Mouse (Mus musculus) right cerebral cortex, postnatal 4 days (tissue): ENCODE data around the gene Rasgrf2.

Experiments
- DNase-seq: peaks from one replicate; pipeline ENCODE4 v3.0.0-alpha.2; 2022

The Rasgrf2 gene

DNA sequence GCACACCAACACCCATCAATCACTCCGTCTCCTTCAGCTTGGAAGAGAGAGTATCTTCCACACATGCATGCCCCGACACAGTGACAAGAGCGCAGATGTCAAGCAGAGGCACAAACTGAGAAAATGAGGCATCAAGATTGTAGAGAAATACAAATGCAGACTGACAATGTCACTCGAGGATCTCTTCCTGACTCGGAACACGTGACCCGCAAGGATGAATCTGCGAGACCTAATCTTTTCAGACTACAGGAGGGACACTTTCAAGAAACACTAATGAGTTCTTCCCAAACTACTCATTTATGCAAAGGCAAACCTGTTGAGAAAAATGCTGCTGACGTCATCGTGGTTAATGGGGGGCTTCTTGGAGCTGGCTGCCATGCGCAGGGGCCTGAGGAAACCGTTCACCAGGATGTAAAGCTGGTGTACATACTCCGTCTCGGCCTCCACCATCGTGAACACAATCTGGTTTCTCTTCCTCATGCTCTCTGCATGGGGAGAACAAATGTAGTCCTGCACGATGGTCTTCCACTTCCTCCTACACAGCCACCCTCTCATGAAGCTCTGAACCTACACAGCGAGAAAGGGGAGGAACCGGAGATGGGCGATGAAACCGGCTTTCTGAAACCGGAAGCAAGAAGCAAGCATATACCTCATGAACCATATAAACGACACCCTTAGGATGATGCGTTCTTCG lies 100.9 kb downstream of the Rasgrf2 start:
- no peak for DNase-seq

DNA sequence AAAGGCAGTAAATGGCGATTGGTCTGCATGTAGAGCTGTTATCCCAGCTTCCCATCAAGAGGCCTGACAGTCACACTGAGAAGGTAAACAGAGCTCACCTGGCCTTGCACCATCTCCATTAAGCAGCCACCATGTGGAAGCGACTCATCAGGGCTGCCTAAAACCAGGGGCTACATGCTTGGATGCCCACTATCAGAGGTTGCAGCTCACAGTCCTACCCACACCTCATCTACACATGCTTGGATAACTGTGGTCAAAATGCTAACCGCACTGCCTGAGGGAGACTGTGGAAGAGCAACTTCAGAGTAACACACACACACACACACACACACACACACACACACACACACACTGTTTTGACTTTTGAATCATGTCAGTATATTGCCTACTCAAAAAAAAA lies 101.8 kb downstream of the Rasgrf2 start:
- DNase-seq: no peak

DNA sequence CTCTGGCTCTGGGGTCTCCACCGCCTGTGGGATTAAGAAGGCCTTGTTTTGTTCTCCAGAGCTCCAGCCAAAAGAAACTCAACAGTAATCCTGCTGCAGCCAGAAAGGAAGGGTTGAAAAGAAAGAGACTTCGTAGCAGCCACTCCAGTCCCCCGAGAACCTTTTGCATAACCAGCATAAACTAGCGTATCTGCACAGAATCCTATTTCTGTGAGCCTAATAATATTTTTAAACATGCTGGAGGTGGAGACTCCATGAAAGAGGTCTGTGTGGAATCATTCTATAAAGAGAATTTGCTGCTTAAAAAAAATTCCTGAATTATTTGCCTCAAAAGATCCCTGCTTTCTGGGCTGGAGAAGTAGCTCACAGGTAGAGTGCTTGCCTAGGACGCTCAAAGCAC lies 103.5 kb downstream of the Rasgrf2 start:
- no peak for DNase-seq

DNA sequence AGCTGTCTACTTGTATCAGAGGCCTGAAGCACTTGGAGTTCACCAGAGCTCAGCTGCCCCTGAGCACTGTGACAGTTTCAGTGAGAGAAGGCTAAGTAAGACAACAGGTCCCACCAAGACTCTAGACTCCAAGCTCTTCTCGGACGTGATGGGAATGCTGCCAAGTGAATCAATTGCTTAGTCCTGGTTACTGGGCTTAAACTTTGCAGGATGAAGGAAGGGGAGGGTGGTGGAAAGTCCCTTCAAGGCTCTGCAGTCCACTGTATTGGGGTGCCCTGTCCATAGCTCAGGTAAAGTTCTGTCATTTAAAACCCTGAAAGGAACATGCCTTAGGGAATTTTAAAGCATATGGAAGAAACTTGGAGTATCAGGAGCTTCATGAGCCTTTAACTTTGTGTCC lies 104.8 kb downstream of the Rasgrf2 start:
- DNase-seq: no peak

DNA sequence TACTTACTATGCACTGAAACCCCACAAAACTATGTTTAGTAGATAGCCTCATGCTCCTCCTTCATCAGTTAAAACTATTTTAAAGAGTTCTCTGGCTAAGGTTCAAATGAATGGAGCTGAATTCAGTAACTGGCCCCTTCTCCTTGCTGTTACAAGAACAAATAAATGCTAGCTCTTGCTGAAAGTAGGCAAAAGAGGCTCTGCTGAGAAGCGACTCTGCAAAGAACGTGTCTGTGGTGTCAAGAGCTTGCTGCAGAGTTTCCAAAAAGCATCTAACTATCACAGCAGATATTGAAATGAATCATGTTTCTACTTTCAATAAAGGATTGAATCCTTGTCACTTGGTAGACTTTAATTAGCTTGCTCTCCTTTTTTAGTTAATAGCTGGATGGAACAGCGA lies 106.3 kb downstream of the Rasgrf2 start:
- DNase-seq: no peak

DNA sequence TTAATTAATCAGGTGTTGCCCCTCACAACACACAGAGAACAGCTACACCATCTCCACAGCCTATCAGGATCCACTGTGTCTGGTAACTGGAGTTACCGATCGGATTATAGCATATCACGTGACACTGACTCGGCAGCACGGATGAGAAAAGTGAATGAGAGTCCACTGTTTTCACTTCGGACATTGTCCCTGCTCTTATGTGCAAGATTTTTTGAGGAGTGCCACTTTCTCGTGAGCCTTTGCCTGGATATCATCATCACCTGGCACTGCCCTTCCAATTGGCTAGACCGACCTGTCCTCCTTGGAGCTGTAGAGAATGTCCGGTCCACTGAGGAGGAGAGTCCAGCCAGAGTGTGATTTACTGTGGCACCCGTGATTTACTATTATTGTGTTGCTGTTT lies 109.3 kb downstream of the Rasgrf2 start:
- DNase-seq: no peak

DNA sequence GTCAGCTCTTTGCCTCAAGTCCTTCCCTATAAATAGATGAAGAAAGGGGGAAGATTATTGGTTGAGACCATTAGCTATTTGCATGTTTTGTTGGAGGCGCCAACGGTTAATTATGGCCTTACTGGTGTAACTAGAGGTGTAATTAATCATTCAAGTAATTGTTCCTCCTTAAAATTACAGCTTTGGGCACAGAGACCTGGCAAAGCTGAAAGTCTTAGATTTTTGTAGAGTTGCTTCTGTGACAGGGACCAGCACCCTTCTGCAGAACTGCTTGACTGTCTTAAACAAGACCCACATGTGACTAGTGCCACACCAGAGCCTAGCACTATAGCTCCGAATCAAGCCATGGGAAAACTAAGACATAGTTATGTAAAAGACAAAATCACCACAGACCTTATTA lies 134.5 kb downstream of the Rasgrf2 start:
- DNase-seq: no peak

DNA sequence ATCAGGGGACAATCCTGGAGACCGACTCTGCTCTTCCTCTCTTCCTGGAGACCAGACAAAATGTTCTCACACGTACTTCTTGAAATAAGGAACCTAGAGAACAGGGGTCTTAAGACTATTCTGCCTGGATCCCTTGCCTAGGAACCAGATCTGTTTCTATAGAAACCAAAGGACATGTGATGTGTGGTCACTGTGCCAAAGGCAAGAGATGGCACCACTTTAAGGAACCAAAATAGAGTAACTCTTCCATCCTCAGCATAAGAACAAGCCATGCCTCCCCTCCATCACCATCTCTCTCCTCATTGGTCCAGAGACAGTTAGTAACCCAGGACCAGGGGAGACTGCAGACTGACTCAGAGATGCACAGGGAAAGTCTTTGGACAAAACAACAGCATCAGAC lies 140.0 kb downstream of the Rasgrf2 start:
- DNase-seq: no peak

DNA sequence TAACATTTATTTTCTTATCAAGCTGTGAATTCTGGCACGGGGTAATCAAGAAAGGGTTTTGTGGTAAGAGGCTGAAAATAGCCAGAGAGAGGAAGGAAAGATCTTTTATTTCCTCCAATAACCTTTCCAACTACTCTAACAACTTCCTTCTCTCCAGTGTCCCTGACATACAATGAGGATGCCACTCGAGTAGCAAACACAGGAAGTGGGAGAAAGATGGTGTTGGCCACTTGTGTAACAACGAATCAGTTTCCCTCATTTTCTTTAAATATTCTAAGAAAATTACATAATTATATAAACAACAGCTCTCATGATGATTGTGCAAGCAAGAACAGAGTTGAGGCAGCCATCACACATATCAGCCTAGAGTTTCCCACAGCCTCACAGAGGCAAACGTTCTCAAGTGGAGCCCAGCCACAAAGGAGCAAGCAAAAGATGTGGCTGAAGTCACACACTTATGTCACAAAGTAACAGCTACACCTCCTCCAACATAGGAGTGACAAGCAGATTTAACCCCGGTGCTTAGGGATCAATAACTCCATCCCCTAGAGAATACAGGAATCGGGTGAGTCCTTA lies 140.7 kb downstream of the Rasgrf2 start:
- no peak for DNase-seq

DNA sequence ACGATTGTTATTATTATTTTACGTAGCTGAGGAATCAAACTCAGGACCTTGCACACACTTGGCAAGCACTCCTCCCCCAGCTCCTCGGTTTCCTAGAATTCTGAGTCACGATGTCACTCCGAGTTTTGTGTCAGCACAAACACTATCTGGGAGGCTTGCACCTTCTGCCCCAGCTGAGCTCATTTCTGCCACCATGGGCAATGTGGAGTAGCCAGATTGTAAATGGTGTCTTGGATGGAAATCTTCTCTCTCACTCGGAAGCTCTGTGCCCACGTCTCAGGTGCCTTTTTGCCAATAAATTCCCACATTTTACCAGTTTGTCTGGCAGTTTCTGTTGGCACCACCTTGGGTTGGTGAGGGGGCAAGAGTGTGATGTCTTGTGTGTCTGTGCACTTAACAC lies 143.1 kb downstream of the Rasgrf2 start:
- DNase-seq: no peak

DNA sequence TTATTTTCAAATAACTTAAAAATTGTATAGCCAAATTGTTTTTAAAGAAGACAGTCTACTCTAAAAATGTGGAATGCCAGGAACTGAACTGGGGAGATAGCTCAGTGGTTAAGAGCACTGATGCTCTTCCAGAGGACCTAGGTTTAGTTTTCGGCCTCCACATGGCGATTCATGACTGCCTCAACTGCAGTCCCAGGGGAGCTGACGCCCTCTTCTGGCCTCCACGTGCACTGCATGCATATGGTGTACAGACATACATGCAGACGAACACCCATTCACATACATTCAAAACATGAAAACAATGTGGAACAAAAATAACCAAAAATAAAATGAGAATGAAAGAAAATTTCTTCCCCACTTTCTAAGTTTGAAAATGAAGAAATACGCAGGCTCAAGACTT lies 144.5 kb downstream of the Rasgrf2 start:
- DNase-seq: no peak

DNA sequence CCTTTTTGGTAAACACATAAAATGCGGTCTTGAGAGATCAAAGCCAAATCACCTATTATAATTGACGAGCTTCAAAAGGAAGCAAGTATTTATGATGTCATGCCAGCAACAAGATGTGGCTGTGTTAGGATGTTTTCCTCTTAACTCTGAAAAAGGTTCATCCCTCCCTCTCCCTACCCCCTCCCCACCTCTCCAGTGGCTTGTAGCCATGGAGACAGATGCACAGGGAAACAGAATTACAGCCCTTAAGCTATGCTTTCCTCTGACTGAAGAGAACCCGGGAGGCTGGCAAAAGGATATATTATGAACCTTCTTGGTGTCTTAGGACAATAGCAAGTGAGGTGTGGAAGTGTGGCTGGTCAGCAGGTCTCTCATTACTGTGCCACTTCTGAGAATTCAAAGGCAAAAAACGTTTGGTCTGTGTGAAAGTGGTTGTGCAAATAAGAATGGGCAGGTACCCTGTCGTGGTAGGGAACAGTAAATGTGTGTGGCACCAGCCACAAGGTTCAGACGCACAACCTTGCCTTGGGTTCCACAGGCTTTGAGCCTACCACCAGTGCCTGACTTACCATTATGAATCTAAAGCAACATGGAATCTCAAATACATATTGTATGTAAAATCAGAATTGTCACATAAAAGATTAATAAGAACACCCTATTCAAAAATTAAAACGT lies 145.4 kb downstream of the Rasgrf2 start:
- DNase-seq: no peak

DNA sequence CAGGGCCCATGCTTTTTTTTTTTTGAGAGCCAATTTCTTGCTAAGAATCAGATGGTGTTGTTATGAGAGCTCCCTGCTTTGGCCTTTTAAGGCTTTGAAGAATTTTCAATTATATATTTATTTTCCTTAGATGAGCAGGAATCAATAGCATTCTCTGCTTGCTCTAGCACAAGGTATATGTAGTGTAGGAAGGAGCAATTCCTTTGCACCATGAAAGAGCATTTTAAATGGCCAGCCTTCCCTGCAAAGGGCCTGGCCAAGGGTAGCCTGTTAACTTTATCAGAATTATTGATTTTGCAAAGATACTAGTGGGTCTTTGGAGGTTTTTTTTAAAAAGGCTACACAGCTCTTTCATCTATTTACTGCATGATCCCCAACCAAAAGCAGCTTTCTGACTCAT lies 146.4 kb downstream of the Rasgrf2 start:
- DNase-seq: no peak

DNA sequence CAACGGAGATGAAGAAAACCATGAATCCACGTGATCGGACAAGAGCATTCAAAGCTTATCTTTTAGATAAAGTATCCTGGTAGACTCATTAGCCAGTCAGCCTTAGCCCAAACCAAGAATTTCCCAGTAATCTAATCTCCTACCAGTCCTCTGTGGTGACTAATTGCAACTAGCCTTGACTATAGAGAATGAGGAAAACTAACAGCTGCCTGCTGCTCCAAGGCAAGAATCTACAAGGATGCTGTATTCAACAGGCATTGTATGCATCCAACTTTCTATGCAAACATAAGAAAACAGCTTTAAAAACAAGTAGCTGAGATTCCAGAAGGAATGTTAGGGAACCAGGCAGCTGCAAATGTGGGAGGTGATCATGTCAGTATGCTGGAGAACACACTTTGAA lies 149.4 kb downstream of the Rasgrf2 start:
- no peak for DNase-seq

DNA sequence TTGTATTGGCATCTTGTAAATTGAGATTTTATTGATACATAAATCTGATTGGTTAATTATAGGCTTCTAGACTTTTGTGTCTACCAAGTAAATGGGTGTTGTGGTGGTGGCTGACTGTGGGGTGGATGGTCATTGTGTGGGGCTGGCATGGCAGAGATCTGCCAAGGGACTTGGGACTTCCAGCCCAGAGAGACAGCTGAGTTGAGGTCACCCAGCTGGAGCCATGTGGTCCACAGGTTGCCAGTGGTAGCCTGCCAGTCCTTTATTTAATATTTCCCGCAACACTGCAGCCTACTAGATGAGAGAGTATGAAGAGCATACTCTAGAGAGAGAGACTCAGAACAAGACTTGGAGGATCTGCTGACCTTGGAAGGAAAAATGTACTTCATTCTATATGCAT lies 150.0 kb downstream of the Rasgrf2 start:
- no peak for DNase-seq

DNA sequence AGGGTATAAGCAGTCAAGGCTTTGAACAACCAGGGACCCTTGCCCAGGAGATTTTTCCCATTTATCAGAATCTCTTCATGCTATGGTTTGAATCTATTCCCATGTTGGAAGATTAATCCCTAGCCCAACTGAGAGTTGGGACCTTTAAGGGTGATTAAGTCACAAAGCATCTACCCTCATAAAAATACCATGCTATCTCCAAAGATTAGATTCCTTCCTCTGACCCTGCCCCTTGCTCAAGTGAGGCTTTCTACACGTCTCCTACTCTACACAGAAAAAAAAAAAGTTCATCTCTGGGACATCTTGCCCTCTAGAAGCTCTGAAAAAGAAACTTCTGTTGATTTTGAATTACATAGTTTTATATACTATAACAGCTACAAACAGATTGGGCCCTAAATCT lies 154.5 kb downstream of the Rasgrf2 start:
- no peak for DNase-seq

DNA sequence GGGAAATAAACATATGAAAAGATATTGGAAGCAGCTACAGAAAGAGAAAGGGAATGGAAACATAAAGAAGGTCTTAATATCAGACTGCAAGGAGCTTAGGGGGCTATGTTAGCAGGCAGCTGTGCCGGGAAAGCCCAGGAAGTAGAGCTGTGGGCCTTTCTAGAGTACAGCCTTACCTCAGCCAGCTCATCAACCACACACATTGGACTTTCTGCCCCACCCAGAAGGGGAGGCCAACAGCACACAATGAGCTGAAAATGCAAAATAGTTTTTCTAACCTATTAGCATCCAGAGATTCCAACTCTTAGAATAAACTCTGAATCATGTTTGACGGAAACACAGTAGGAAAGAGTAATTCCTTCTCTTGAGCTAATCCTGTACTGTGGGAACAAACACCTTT lies 154.9 kb downstream of the Rasgrf2 start:
- no peak for DNase-seq

DNA sequence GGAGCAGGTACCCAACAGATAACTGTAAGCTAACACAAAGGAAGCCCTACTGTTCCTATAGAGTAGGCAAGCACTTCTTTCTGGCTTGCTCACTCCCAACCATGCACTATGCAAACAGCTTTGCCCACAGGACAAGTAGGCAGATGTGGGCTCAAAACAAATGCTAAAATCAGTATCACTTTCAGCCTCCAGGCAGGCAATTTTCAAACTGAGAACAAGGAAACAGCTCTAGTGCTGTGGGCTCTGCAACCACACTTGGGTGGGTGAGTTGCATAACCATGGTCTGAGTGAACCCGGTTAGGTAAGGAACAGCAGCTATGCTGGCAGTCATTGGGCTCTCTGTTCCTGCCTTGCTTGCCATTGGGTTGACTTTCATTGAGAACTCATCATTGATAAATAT lies 157.3 kb downstream of the Rasgrf2 start:
- no peak for DNase-seq

DNA sequence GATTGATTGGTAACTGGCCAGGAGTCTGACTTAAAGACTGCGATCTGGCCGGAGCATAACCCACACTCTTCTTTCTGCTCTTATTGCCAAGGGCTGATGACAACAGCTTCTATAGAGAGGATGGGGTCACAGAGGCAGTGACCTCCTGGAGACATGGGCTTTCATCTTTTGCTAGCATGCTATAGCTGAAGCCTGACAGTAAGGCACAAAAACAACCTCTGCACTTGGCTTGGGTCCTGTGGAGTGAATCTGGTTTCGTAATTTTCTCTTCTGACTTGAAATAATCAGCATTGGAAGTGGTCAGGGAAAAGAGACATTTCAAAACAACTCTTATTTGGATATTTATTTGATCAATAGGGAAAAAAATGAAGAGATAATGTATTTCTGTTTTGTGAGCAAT lies 160.2 kb downstream of the Rasgrf2 start:
- no peak for DNase-seq

DNA sequence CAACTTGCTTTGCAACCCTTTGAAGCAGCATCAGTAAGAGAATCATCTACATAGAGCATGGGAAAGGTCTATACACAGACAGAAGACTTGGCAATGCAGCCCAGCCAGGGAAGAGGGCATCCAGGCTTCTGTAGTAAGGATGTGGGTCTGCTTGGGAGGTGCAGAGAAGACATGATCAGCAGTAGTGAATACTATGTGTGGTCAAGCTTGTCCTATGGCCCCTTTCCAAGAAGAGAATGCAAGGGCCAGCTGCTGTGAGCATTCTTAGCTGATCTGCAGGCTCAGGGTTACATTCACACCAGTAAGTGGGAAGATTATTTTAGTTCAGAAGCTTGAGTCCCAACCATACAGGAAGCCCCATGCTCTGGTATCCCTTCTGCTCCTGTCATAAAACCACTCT lies 175.0 kb downstream of the Rasgrf2 start:
- no peak for DNase-seq

DNA sequence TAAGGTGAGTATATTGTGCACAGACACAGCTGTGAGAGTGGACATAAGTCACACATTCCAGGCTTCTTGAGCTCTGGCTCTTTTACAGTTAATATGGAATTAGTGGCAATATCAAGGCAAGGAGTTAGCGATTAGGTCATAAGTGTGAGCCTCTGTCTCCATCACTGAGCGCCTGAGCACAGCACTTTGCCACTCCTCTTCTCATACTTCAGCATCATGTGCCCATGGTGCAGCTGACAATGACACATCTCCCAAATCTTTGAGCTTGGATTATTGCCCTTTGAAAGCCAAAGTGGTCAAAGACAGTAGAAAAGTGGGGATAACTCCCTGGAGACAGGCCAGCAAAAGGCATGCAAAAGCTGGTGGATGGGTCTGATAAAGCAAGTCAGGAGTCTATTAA lies 175.8 kb downstream of the Rasgrf2 start:
- DNase-seq: no peak

DNA sequence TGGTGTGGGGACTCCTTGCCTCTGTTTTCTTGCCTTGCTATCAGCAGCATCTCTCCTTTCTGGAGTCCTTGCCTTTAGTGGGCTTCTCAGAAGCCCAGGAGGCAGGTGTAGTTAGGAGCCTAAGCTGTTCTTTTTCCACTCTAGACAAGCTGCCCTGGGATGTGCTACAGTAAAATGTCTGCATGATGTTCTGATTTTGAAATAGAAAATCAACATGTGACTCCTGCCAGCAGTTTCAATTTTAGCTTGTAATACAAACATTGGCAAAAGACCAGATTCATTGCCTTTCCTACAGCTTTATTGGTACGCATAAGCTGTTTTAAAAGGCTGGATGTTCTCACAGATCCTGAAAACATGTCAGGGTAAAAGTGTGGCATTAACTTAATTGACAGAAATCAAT lies 176.3 kb downstream of the Rasgrf2 start:
- no peak for DNase-seq

DNA sequence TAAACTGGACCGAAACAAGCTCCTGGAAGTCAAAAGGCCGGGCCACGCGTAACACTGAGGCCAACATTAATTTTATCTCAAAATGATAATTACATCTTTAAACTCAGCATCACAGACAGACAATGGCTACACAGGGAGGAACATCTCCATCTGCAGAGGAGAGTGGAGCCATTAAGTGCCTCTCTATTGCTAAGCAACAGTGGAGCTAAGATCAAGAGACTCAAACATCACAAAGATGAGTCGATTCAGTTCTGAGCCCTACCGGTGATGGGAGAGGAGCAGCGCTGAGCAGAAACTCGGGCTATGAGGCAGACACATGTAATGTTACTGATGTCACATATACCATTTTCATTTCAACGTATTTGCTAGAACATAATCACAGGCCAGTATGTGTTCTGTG lies 191.3 kb downstream of the Rasgrf2 start:
- no peak for DNase-seq

DNA sequence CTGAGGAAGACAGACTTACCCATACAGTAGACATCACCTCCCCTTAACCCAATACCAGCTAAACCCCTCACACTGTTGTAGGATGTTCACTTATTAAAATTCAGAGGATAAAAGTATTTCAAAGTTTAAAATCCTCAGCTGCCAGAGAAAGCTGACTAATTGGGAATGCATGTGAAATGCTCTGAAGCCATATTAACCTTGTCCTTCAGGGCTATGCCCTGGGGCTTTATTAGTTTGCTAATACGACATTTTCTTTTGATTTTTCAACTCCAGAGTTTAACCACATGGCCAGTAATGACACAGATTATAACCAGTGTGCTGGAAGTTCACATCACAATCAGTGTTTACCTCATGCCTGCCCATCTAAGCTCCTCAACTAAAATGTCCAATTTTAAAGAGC lies 192.6 kb downstream of the Rasgrf2 start:
- no peak for DNase-seq

DNA sequence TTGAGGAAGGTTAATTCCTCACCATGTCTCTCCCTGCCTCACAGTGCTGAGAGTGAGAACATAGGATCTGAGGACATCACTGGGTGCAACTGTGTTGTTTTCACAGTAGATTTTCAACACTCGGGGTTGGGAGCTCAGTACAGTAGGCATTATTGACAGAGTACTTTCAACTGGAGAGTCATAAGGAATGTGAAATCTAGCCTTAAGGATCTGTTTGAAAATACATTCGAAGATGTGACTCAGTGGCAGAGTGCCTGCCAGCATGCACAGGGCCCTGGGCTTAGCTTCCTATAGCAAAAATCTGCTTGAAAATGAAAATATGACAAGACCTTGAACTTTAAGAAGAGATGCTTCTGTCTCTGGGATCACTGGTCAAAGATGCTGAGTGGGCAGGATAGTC lies 194.2 kb downstream of the Rasgrf2 start:
- no peak for DNase-seq
